Mouse (Mus musculus): Measurements from ENCODE around the gene Ntn3. TPM values are rescaled to one million over a fixed set of nuclear protein-coding genes. Genes with fewer than 3 reads are reported as not detected.

Gene Ntn3
- polyA plus RNA-seq, 1 experiment from 2014 or later, result 2.6 TPM

DNA sequence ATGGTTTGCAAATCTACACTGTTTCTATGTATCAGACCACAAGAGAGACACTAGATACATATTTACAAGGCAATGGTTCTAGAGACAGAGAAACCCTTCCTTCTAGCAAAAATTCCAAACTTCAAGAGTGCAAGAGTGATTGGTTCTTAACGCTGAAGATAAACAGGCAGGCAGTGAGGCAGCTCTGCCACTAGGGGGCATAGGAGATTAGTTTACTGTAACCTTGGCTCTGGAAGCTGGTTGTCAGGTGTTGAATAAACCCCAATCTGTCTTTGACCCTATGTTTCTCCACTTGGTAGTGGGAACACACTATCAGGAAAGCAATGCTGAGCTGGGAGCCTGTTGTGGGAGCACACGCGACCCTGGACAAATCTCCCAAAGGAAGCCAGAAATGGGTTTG is 35.9 kb downstream of the Ntn3 start:
- H3K9ac ChIP-seq (ENCODE audit: low read length), result no peak overlapping the region
- 2% methylated on average over 3 of the region's 3 CpGs for WGBS
- H3K27me3 ChIP-seq (replicated peaks; ENCODE audit: control insufficient read depth, insufficient read depth, low read length), result no peaks in the 10 kb centered on the region
- no peaks in the 10 kb centered on the region for H3K36me3 ChIP-seq (ENCODE audit: control insufficient read depth, insufficient read depth, low read length)
- DNase-seq (ENCODE audit: low spot score) (peak; percentile 88), ATAC-seq (no peak)
- 0 out of 2 replicates have a peak, but pooled peaks cover 4% of the 10 kb centered on the region for H3K4me1 ChIP-seq (ENCODE audit: control insufficient read depth, insufficient read depth, low read length)
- H3K4me3 ChIP-seq (ENCODE audit: low read depth, low read length), result no peak overlapping the region
- H3K27ac ChIP-seq (ENCODE audit: low read depth, low read length), result no peak overlapping the region
- no peak overlapping the region for H3K4me2 ChIP-seq (ENCODE audit: low read length)
- no peaks in the 10 kb centered on the region for H3K9me3 ChIP-seq (replicated peaks; ENCODE audit: control insufficient read depth, low read length)

DNA sequence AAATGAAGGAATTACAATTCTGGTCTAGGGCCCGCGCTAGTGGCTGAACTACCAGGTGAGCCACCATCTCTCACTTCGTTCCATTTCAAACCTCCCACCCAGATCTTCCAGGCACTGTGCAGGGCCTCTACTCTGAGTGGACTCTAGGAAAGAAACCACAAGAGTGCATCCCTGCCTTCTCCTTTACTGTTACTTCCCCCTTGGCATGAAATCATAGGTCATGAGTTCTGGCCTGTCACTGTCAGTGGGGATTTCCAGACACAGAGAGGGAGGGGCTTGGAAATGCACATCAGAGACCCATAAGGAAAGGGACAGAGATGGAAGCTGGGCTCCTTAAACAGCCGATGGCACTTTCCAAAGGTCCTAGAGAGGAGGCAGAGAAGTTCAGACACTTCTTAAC is 37.6 kb downstream of the Ntn3 start:
- no peak for DNase-seq (ENCODE audit: low spot score)
- WGBS, result 93% methylated on average over 4 of the region's 4 CpGs
- H3K9ac ChIP-seq (ENCODE audit: low read length), result no peak overlapping the region
- no peak overlapping the region for H3K4me3 ChIP-seq (ENCODE audit: low read depth, low read length)
- no peaks in the 10 kb centered on the region for H3K9me3 ChIP-seq (replicated peaks; ENCODE audit: control insufficient read depth, low read length)
- no peaks in the 10 kb centered on the region for H3K27me3 ChIP-seq (replicated peaks; ENCODE audit: control insufficient read depth, insufficient read depth, low read length)
- no peak overlapping the region for H3K27ac ChIP-seq (ENCODE audit: low read depth, low read length)
- no peak for ATAC-seq
- peaks cover 14% of the 10 kb centered on the region for H3K4me1 ChIP-seq (ENCODE audit: control insufficient read depth, insufficient read depth, low read length)
- no peak overlapping the region for H3K4me2 ChIP-seq (ENCODE audit: low read length)
- H3K36me3 ChIP-seq (ENCODE audit: control insufficient read depth, insufficient read depth, low read length), result peaks cover 13% of the 10 kb centered on the region

DNA sequence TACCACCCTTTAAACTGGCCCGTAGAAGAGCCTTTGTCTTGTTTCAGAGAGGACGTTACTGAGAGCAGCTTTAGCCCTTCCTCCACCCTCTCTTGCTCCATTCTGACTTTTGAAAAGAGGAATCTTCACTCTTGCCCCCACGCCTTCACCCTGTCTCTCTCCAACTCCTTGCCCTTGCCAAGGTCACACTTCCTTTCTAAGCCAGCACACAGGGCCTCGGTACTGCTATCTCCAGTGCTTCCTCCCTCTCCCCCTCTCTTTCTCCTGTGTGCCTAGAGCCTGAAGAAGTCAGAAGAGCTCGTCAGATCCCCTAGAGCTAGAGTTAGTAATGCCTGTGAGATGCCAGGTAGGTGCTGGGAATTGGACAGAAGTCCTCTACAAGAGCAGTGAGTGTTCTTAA is 38.6 kb downstream of the Ntn3 start:
- no peak for ATAC-seq
- H3K9me3 ChIP-seq (replicated peaks; ENCODE audit: control insufficient read depth, low read length), result no peaks in the 10 kb centered on the region
- no peaks in the 10 kb centered on the region for H3K27me3 ChIP-seq (replicated peaks; ENCODE audit: control insufficient read depth, insufficient read depth, low read length)
- H3K36me3 ChIP-seq (ENCODE audit: control insufficient read depth, insufficient read depth, low read length), result peaks cover 16% of the 10 kb centered on the region
- no peak overlapping the region for H3K27ac ChIP-seq (ENCODE audit: low read depth, low read length)
- H3K9ac ChIP-seq (ENCODE audit: low read length), result no peak overlapping the region
- no peak overlapping the region for H3K4me3 ChIP-seq (ENCODE audit: low read depth, low read length)
- peaks cover 14% of the 10 kb centered on the region for H3K4me1 ChIP-seq (ENCODE audit: control insufficient read depth, insufficient read depth, low read length)
- no peak for DNase-seq (ENCODE audit: low spot score)
- 81% methylated on average over 5 of the region's 5 CpGs for WGBS
- no peak overlapping the region for H3K4me2 ChIP-seq (ENCODE audit: low read length)

DNA sequence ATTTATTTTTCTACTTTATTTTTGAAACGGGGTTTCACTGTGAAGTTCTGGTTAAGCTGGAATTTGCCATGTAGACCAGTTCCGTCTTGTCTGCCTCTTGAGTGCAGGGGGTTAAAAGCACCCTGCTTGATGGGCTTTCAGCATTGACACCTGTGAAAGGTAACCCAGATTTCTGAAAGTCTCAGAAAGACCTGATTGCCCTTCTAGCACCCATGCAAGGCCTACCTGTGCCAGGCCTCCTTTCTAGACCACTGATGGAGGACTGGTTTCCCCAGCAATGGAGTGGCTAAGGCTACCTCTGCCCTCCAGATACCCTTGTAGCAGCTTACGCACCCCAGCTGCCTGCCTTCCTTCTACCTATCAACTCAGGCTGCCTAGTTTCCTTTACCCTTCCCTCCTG is 39.2 kb downstream of the Ntn3 start:
- WGBS, result 64% methylated on average over 3 of the region's 3 CpGs

DNA sequence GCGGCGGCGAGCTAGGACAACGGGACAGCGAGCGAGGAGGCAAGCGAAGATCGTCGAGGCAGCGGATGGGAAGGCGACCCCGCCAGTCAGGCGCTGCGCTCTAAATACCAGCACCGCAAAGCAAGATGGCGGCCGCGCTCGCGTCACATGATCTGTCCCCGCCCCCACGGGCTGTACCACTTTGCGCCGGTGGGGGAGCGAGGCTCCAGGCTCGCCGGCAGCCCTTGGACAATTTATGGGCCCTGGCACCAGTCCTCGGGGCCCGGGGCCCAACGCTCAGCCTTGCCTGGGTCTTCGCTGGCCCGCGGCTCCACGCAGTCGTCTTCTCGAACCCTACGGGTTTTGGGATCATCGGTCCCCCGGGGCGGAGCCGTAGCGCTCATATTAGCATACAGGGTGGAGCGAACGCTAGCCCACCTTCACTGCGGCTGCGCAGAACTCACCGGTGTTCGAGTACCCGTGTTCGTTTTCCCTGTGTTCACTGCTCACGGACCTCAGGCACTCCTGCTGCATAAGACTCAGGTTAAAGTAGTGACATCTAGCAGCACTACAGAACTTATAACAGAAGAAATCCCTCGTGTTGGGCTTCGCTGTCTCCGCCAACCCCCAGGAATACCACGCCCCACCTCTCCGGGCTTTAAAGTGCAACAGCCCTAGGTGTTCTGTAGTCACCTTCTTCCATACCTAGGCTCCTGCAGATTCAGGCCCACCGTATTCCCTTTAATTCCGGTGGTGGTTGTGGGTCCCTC is 39.8 kb downstream of the Ntn3 start, which contains the start of gene Atp6v0c:
Atp6v0c (minus strand) TSS at position 386 of the 749 bp plus-strand sequence.
- Histone ChIP-seq H3K4me3 (ENCODE audit: low read depth, low read length) (peak within 1 kb of the TSS; percentile 73), H3K4me2 (ENCODE audit: low read length) (peak within 1 kb of the TSS; percentile 88), H3K9me3 (replicated peaks; ENCODE audit: control insufficient read depth, low read length) (no peaks in the 10 kb centered on the region), H3K27ac (ENCODE audit: low read depth, low read length) (peak within 1 kb of the TSS; percentile 96), H3K36me3 (ENCODE audit: control insufficient read depth, insufficient read depth, low read length) (peaks cover 22% of the 10 kb centered on the region), H3K4me1 (ENCODE audit: control insufficient read depth, insufficient read depth, low read length) (peaks cover 14% of the 10 kb centered on the region), H3K9ac (ENCODE audit: low read length) (peak within 1 kb of the TSS; percentile 88), H3K27me3 (replicated peaks; ENCODE audit: control insufficient read depth, insufficient read depth, low read length) (no peaks in the 10 kb centered on the region)
- WGBS, result under 1% methylated on average over 55 of the region's 58 CpGs
- ATAC-seq (peak; percentile 94), DNase-seq (ENCODE audit: low spot score) (peak; percentile 98)

More for the DNA sequence above, 39.2 kb downstream of the Ntn3 start:
- peak overlapping the region; percentile 73 for H3K4me3 ChIP-seq (ENCODE audit: low read depth, low read length)
- peaks cover 14% of the 10 kb centered on the region for H3K4me1 ChIP-seq (ENCODE audit: control insufficient read depth, insufficient read depth, low read length)
- peak overlapping the region; percentile 88 for H3K4me2 ChIP-seq (ENCODE audit: low read length)
- H3K27me3 ChIP-seq (replicated peaks; ENCODE audit: control insufficient read depth, insufficient read depth, low read length), result no peaks in the 10 kb centered on the region
- peak overlapping the region; percentile 88 for H3K9ac ChIP-seq (ENCODE audit: low read length)
- no peaks in the 10 kb centered on the region for H3K9me3 ChIP-seq (replicated peaks; ENCODE audit: control insufficient read depth, low read length)
- H3K27ac ChIP-seq (ENCODE audit: low read depth, low read length), result no peak overlapping the region
- DNase-seq (ENCODE audit: low spot score) (no peak), ATAC-seq (no peak)
- H3K36me3 ChIP-seq (ENCODE audit: control insufficient read depth, insufficient read depth, low read length), result peaks cover 18% of the 10 kb centered on the region

DNA sequence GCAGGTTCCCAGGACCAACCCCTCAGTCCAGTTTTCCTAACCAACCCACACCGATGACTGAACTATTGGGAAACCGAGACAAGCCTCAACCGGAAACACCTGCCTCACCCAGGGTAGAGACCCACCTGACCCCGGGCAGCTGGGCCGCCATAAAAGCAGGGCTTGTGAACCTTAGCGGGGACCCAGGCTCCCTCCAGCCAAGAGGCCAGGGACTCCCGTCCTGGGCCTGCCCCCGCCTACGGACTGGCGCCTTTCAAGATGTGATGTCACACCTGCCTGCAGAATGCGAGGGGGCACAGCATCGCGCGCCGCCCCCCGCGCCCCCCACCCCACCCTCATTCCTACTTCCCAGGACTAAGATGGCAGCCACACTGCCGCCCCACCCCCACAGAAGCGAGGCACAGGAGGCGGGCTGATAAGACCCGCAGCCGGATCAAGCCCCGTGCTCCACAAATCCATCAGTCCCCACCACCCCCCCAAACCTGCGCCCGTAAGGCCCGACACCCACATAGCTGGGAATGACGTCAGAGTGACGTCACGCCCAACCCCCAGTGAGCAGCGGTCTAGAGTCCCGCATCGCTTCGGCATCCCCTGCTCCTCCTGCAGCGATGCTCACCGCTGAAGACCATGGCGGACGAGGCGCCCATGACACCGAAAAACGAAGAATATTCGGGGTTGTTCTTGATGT is 40.6 kb downstream of the Ntn3 start:
- H3K9me3 ChIP-seq (replicated peaks; ENCODE audit: control insufficient read depth, low read length), result no peaks in the 10 kb centered on the region
- H3K27ac ChIP-seq (ENCODE audit: low read depth, low read length), result peak overlapping the region; percentile 96
- H3K9ac ChIP-seq (ENCODE audit: low read length), result peak overlapping the region; percentile 88
- ATAC-seq (peak; percentile 72), DNase-seq (ENCODE audit: low spot score) (peak; percentile 83)
- H3K27me3 ChIP-seq (replicated peaks; ENCODE audit: control insufficient read depth, insufficient read depth, low read length), result no peaks in the 10 kb centered on the region
- H3K4me3 ChIP-seq (ENCODE audit: low read depth, low read length), result peak overlapping the region; percentile 73
- peaks cover 22% of the 10 kb centered on the region for H3K36me3 ChIP-seq (ENCODE audit: control insufficient read depth, insufficient read depth, low read length)
- peaks cover 14% of the 10 kb centered on the region for H3K4me1 ChIP-seq (ENCODE audit: control insufficient read depth, insufficient read depth, low read length)
- H3K4me2 ChIP-seq (ENCODE audit: low read length), result peak overlapping the region; percentile 88
- under 1% methylated on average over 41 of the region's 41 CpGs for WGBS

DNA sequence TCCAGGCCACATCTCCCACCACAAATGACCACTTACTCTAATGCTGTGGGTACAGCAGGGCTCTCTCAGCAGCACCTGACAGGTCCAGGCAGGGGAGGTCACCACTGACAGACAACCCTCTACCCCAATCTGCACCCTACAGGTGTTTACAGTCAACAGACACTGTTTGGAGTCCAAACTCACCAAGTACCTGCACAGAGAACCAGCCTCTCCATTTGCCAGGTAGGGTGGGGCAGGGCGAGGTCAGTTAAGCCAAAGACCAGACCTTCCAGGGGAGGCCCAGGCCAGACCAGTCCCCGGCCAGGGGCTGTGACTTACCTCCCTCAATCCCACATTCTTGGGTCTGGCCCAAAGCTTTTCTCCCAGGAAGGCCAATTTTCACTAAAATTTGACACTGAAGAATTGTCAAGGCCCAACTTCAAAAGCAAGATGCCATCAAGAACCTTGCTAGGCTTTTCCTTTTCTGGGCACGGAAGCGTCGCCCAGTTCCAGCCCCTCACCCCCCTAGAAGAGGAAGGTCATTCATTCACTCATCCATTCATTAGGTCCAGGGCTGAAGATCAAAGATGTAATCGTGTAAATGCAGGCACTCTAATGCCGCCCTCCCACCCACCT is 41.3 kb downstream of the Ntn3 start:
- H3K4me2 ChIP-seq (ENCODE audit: low read length), result peak overlapping the region; percentile 88
- H3K9me3 ChIP-seq (replicated peaks; ENCODE audit: control insufficient read depth, low read length), result no peaks in the 10 kb centered on the region
- H3K4me3 ChIP-seq (ENCODE audit: low read depth, low read length), result peak overlapping the region; percentile 73
- peak overlapping the region; percentile 88 for H3K9ac ChIP-seq (ENCODE audit: low read length)
- peaks cover 22% of the 10 kb centered on the region for H3K36me3 ChIP-seq (ENCODE audit: control insufficient read depth, insufficient read depth, low read length)
- H3K27ac ChIP-seq (ENCODE audit: low read depth, low read length), result peak overlapping the region; percentile 96; the same call in 1 of the 2 replicates
- no peak for DNase-seq (ENCODE audit: low spot score)
- ATAC-seq, result no peak
- no peaks in the 10 kb centered on the region for H3K27me3 ChIP-seq (replicated peaks; ENCODE audit: control insufficient read depth, insufficient read depth, low read length)
- peaks cover 14% of the 10 kb centered on the region for H3K4me1 ChIP-seq (ENCODE audit: control insufficient read depth, insufficient read depth, low read length)
- WGBS, result 60% methylated on average over 7 of the region's 7 CpGs

DNA sequence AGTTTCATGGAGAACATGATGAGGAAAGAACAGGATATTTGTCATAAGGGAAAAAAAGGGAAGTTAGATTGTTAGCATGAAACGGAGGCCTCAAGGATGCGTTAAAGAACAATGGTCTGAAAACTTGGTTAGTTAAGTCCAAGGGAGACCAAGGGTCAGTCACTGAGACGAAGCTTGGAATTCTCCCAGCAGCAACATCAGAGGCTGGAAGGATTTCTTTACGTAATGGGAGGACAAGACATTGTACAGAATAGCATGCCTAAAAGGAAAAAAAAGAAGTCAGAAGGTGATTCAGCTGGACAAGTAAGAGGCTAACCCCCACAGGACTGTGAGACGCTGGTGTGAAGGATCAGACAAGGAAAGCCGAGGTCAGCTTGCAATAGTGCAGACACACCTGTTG is 42.2 kb downstream of the Ntn3 start:
- no peaks in the 10 kb centered on the region for H3K9me3 ChIP-seq (replicated peaks; ENCODE audit: control insufficient read depth, low read length)
- no peak overlapping the region for H3K4me2 ChIP-seq (ENCODE audit: low read length)
- no peak overlapping the region for H3K9ac ChIP-seq (ENCODE audit: low read length)
- peaks cover 21% of the 10 kb centered on the region for H3K4me1 ChIP-seq (ENCODE audit: control insufficient read depth, insufficient read depth, low read length)
- peaks cover 22% of the 10 kb centered on the region for H3K36me3 ChIP-seq (ENCODE audit: control insufficient read depth, insufficient read depth, low read length)
- no peaks in the 10 kb centered on the region for H3K27me3 ChIP-seq (replicated peaks; ENCODE audit: control insufficient read depth, insufficient read depth, low read length)
- H3K27ac ChIP-seq (ENCODE audit: low read depth, low read length), result no peak overlapping the region
- WGBS, result 87% methylated on average over 6 of the region's 6 CpGs
- ATAC-seq, result no peak
- H3K4me3 ChIP-seq (ENCODE audit: low read depth, low read length), result no peak overlapping the region
- no peak for DNase-seq (ENCODE audit: low spot score)
